Mouse (Mus musculus): ENCODE data around the gene Fam155a.
A peak's percentile ranks its signal among the peaks of the same experiment; 100 is the strongest.
"Not testable (repeated sequence)": the region's sequence is repeated elsewhere in the genome, so short reads cannot be mapped to it uniquely, and the experiment has no call there.

Fam155a gene

GRCm38 (mm10) chr8:9660014-9660413, 110.9 kb downstream of the Fam155a start:
- DNase-seq (ENCODE audit: low read depth, low spot score) = not testable (repeated sequence)

- DNase-seq (ENCODE audit: low read depth, low spot score) = no peak
Observed at GRCm38 (mm10) chr8:9656901-9657300, 114.1 kb downstream of the Fam155a start.

- DNase-seq (ENCODE audit: low read depth, low spot score) = no peak
Observed at GRCm38 (mm10) chr8:9654826-9655225, 116.1 kb downstream of the Fam155a start.

- no peak for DNase-seq (ENCODE audit: low read depth, low spot score)
Observed at GRCm38 (mm10) chr8:9653643-9654042, 117.3 kb downstream of the Fam155a start.

GRCm38 (mm10) chr8:9638162-9638561, 132.8 kb downstream of the Fam155a start:
- no peak for DNase-seq (ENCODE audit: low read depth, low spot score)

GRCm38 (mm10) chr8:9635240-9635639, 135.7 kb downstream of the Fam155a start:
- DNase-seq (ENCODE audit: low read depth, low spot score) = peak; percentile 23

- DNase-seq (ENCODE audit: low read depth, low spot score) = no peak
Observed at GRCm38 (mm10) chr8:9607086-9607701, 163.8 kb downstream of the Fam155a start.

GRCm38 (mm10) chr8:9596003-9596402, 175.0 kb downstream of the Fam155a start:
- DNase-seq (ENCODE audit: low read depth, low spot score) = peak; percentile 86

- DNase-seq (ENCODE audit: low read depth, low spot score) = no peak
Observed at GRCm38 (mm10) chr8:9581836-9582235, 189.1 kb downstream of the Fam155a start.

GRCm38 (mm10) chr8:9580192-9580591, 190.8 kb downstream of the Fam155a start:
- peak; percentile 40 for DNase-seq (ENCODE audit: low read depth, low spot score)

- no peak for DNase-seq (ENCODE audit: low read depth, low spot score)
Observed at GRCm38 (mm10) chr8:9571977-9572376, 199.0 kb downstream of the Fam155a start.

- no peak for DNase-seq (ENCODE audit: low read depth, low spot score)
Observed at GRCm38 (mm10) chr8:9569516-9570170, 201.3 kb downstream of the Fam155a start.

GRCm38 (mm10) chr8:9549199-9549598, 221.8 kb downstream of the Fam155a start:
- no peak for DNase-seq (ENCODE audit: low read depth, low spot score)

GRCm38 (mm10) chr8:9547558-9547954, 223.4 kb downstream of the Fam155a start:
- DNase-seq (ENCODE audit: low read depth, low spot score) = no peak

GRCm38 (mm10) chr8:9546919-9547557, 223.9 kb downstream of the Fam155a start:
- no peak for DNase-seq (ENCODE audit: low read depth, low spot score)

GRCm38 (mm10) chr8:9546429-9546828, 224.5 kb downstream of the Fam155a start:
- DNase-seq (ENCODE audit: low read depth, low spot score) = no peak

- no peak for DNase-seq (ENCODE audit: low read depth, low spot score)
Observed at GRCm38 (mm10) chr8:9545665-9546064, 225.3 kb downstream of the Fam155a start.

- DNase-seq (ENCODE audit: low read depth, low spot score) = no peak
Observed at GRCm38 (mm10) chr8:9535730-9536372, 235.1 kb downstream of the Fam155a start.

- no peak for DNase-seq (ENCODE audit: low read depth, low spot score)
Observed at GRCm38 (mm10) chr8:9526515-9526914, 244.4 kb downstream of the Fam155a start.

GRCm38 (mm10) chr8:9521577-9521976, 249.4 kb downstream of the Fam155a start:
- DNase-seq (ENCODE audit: low read depth, low spot score) = no peak

- no peak for DNase-seq (ENCODE audit: low read depth, low spot score)
Observed at GRCm38 (mm10) chr8:9500751-9501150, 270.2 kb downstream of the Fam155a start.

- no peak for DNase-seq (ENCODE audit: low read depth, low spot score)
Observed at GRCm38 (mm10) chr8:9494225-9494598, 276.7 kb downstream of the Fam155a start.

Data from R1 (cell line).